Comparison of ENCODE assay signal across 33 mouse cellular contexts in the genomic region with DNA sequence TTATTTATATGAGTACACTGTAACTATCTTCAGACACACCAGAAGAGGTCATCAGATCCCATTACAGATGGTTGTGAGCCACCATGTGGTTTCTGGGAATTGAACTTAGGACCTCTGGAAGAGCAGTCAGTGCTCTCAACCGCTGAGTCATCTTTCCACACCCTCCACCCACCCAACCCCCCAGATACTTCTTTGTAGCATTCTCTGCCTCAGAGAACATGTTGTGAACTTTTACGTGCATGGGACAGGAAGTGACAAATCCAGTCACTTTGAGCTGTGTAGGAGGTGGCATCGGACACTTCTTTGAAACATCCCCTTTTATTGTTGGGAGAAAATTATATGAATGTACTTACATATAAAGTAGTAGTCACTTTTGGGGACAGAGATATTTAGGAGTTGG. TPM values are rescaled to one million over a fixed set of nuclear protein-coding genes. Genes with fewer than 3 reads are reported as not detected.
DNase-seq lines count a peak whose midpoint lies in the region; ATAC-seq and TF ChIP-seq lines count a peak whose summit lies in the region.
"Not testable (repeated sequence)": the region's sequence is repeated elsewhere in the genome, so short reads cannot be mapped to it uniquely, and the experiment has no call there.
"Had no signal": no experiment of that assay in that cellular context is flagged by ENCODE, and none has a peak within 500 bp of the region (broad histone marks: within the 10 kb centered on the region; RNA-seq: fewer than 3 reads in every experiment).

No protein-coding gene starts in this region.

- ATAC-seq in intestine, embryonic 16.5 days, result 0 out of 2 replicates have a peak, but pooled peaks have one; percentile 25

- H3K27ac ChIP-seq in MEL (ENCODE audit: control insufficient read depth, low read depth, low read length); intestine, embryonic 16.5 days (ENCODE audit: low read length): not testable (repeated sequence)

- not testable (repeated sequence) for H3K9ac ChIP-seq in MEL (ENCODE audit: control insufficient read depth, low read depth, low read length, poor library complexity, severe bottlenecking); intestine, embryonic 16.5 days (ENCODE audit: low read depth, low read length)

- not testable (repeated sequence) for TF ChIP-seq POLR2A in MEL (IDR thresholded peaks at IDR 0.05; ENCODE audit: control insufficient read depth in 1 of 2, insufficient read depth in 1 of 2, low read depth in 1 of 2, low read length in 2 of 2, poor library complexity in 1 of 2)

- H3K79me2 ChIP-seq in MEL (ENCODE audit: control insufficient read depth, insufficient read depth, low read length, poor library complexity), result not testable (repeated sequence)

- H3K36me3 ChIP-seq in MEL (ENCODE audit: control insufficient read depth in 1 of 2, insufficient read depth in 2 of 2, low read length in 2 of 2); intestine, embryonic 16.5 days (ENCODE audit: control insufficient read depth, insufficient read depth, low read length): not testable (repeated sequence)

- not testable (repeated sequence) for H3K4me3 ChIP-seq in MEL (ENCODE audit: control insufficient read depth in 1 of 2, insufficient read depth in 1 of 2, low read depth in 2 of 2, low read length in 2 of 2); intestine, embryonic 16.5 days (ENCODE audit: low read length)

- TF ChIP-seq EP300 in MEL (IDR thresholded peaks at IDR 0.05; ENCODE audit: low read depth in 1 of 2, low read length in 2 of 2), result not testable (repeated sequence)

- DNase-seq in 416B (ENCODE audit: low read depth) (peak; percentile 53), ES-CJ7 (ENCODE audit: low read depth, low spot score) (peak; percentile 46), MEL (ENCODE audit: low read depth, low spot score) (peak; percentile 53), R1 (ENCODE audit: low read depth, low spot score) (peak; percentile 59)
- peak; percentile 24 for DNase-seq in fibroblast of lung, adult 2 months (ENCODE audit: low read depth)
- peak; percentile 1 to 18 for DNase-seq in natural killer cell, adult 2 months (ENCODE audit: low spot score in 2 of 2)

- not testable (repeated sequence) for TF ChIP-seq CTCF in MEL (IDR thresholded peaks at IDR 0.05 in 2 of 3, conservative IDR thresholded peaks at IDR 0.05 in 1 of 3; ENCODE audit: control insufficient read depth in 1 of 3, insufficient read depth in 1 of 3, low read depth in 2 of 3, low read length in 3 of 3, poor library complexity in 1 of 3, severe bottlenecking in 1 of 3)

- not testable (repeated sequence) for H3K9me3 ChIP-seq in MEL (replicated peaks; ENCODE audit: insufficient read depth, low read length); intestine, embryonic 16.5 days (ENCODE audit: control insufficient read depth, low read length)

- not testable (repeated sequence) for H3K4me2 ChIP-seq in intestine, embryonic 16.5 days (ENCODE audit: low read depth, low read length)

- not testable (repeated sequence) for TF ChIP-seq RAD21 in MEL (IDR thresholded peaks at IDR 0.05; ENCODE audit: low read depth, low read length)

- WGBS in intestine, embryonic 16.5 days, result 46% methylated on average over 3 of the region's 3 CpGs

- not testable (repeated sequence) for H3K27me3 ChIP-seq in MEL (ENCODE audit: control insufficient read depth in 1 of 2, insufficient read depth in 2 of 2, low read length in 2 of 2); intestine, embryonic 16.5 days (replicated peaks; ENCODE audit: control insufficient read depth, insufficient read depth, low read length)

- not testable (repeated sequence) for H3K4me1 ChIP-seq in MEL (ENCODE audit: control insufficient read depth in 1 of 2, insufficient read depth in 2 of 2, low read length in 2 of 2); intestine, embryonic 16.5 days (ENCODE audit: control insufficient read depth, insufficient read depth, low read length)

RNA-seq across cellular contexts. Expression of a gene that starts 2.4 kb away (rescaled TPM):
- not detected in 2 replicates for total RNA-seq in MEL (2012; rRNA removed)
- polyA plus RNA-seq in MEL (2012; ENCODE audit: insufficient read depth in 1 of 2, insufficient read length in 2 of 2, low read depth in 1 of 2, low replicate concordance in 2 of 2, missing spikeins in 1 of 2), result not detected
- polyA plus RNA-seq in intestine, embryonic 16.5 days (2015; fragmentation: Nextera tagmentation; extraction: Ambion mirVana), result 5.5 and 6.3 TPM in 2 replicates
- total RNA-seq: adrenal gland, adult 2 months; adrenal gland, postnatal 14 days; adrenal gland, postnatal 4 days; forebrain, postnatal 0 days; gastrocnemius, adult 2 months; gastrocnemius, postnatal 14 days; gastrocnemius, postnatal 4 days; heart, adult 18-20 months; heart, postnatal 14 days; heart, postnatal 4 days; hindbrain, postnatal 0 days had no signal
- polyA plus RNA-seq: adrenal gland, adult 2 months; cortical plate, adult 2 months; embryonic facial prominence, embryonic 10.5 days; embryonic facial prominence, embryonic 13.5 days; forebrain, embryonic 11.5 days; forebrain, embryonic 14.5 days; forebrain, postnatal 0 days; frontal cortex, adult 2 months; heart, embryonic 10.5 days; heart, embryonic 13.5 days; heart, embryonic 16.5 days; hindbrain, embryonic 11.5 days; hindbrain, embryonic 14.5 days; hindbrain, postnatal 0 days; inflammation-experienced regulatory T-cells, adult 6 months; kidney, adult 2 months; kidney, embryonic 14.5 days; Patski had no signal

RNA-seq across cellular contexts. Expression of a gene that starts 17.8 kb away (rescaled TPM):
- total RNA-seq in MEL (2012; rRNA removed), result not detected in 2 replicates
- polyA plus RNA-seq in MEL (2012; ENCODE audit: insufficient read depth in 1 of 2, insufficient read length in 2 of 2, low read depth in 1 of 2, low replicate concordance in 2 of 2, missing spikeins in 1 of 2), result not detected
- 5.4 and 5.5 TPM in 2 replicates for polyA plus RNA-seq in intestine, embryonic 16.5 days (2015; fragmentation: Nextera tagmentation; extraction: Ambion mirVana)
- polyA plus RNA-seq: Patski had no signal

RNA-seq across cellular contexts. Expression of a gene that starts 35.9 kb away (rescaled TPM):
- 3.4 and 4.3 TPM in 2 replicates for total RNA-seq in MEL (2012; rRNA removed)
- 1 to 10 TPM in 1 of 2 experiments, not detected in 1; 6.8 TPM for polyA plus RNA-seq in MEL (2012; ENCODE audit: insufficient read depth in 1 of 2, insufficient read length in 2 of 2, low read depth in 1 of 2, low replicate concordance in 2 of 2, missing spikeins in 1 of 2)
- 6.8 and 8.2 TPM in 2 replicates for polyA plus RNA-seq in intestine, embryonic 16.5 days (2015; fragmentation: Nextera tagmentation; extraction: Ambion mirVana)

RNA-seq across cellular contexts. Expression of a gene that starts 37.9 kb away (rescaled TPM):
- total RNA-seq in MEL (2012; rRNA removed), result 469 and 780 TPM in 2 replicates
- polyA plus RNA-seq in MEL (2012; ENCODE audit: insufficient read depth in 1 of 2, insufficient read length in 2 of 2, low read depth in 1 of 2, low replicate concordance in 2 of 2, missing spikeins in 1 of 2), result 1,000 to 10,000 TPM in 1 of 2 experiments, not detected in 1; 2,013 TPM
- polyA plus RNA-seq in intestine, embryonic 16.5 days (2015; fragmentation: Nextera tagmentation; extraction: Ambion mirVana), result 600 and 738 TPM in 2 replicates

RNA-seq across cellular contexts. Expression of a gene that starts 44.3 kb away (rescaled TPM):
- total RNA-seq in MEL (2012; rRNA removed), result 1,017 and 1,342 TPM in 2 replicates
- polyA plus RNA-seq in MEL (2012; ENCODE audit: insufficient read depth in 1 of 2, insufficient read length in 2 of 2, low read depth in 1 of 2, low replicate concordance in 2 of 2, missing spikeins in 1 of 2), result 1,000 to 10,000 TPM; 1,189 to 2,940 TPM
- 3,631 and 3,684 TPM in 2 replicates for polyA plus RNA-seq in intestine, embryonic 16.5 days (2015; fragmentation: Nextera tagmentation; extraction: Ambion mirVana)
